Mouse (Mus musculus) ES-Bruce4 (cell line): ENCODE data around the gene Dctn1. TPM values are rescaled to one million over a fixed set of nuclear protein-coding genes. Genes with fewer than 3 reads are reported as not detected.

Experiments used
- H3K27ac ChIP-seq: 2 replicates; pipeline ENCODE4 v1.5.1; 2012; ENCODE audit warnings: low read length, inconsistent platforms; ENCODE audit not compliant: insufficient read depth
- H3K27me3 ChIP-seq: 2 replicates; pipeline ENCODE4 v1.6.1; 2012; ENCODE audit warnings: mild to moderate bottlenecking, low read length, inconsistent platforms; ENCODE audit not compliant: control insufficient read depth, poor library complexity, insufficient read depth, severe bottlenecking
- H3K36me3 ChIP-seq: 2 replicates; pipeline ENCODE4 v1.6.1; 2012; ENCODE audit warnings: inconsistent platforms, mild to moderate bottlenecking, low read length, moderate library complexity; ENCODE audit not compliant: control insufficient read depth, poor library complexity, insufficient read depth, severe bottlenecking
- H3K4me1 ChIP-seq: one replicate; pipeline ENCODE4 v1.8.1; 2011; ENCODE audit warnings: low read length; ENCODE audit not compliant: control insufficient read depth, insufficient read depth
- H3K4me3 ChIP-seq: 2 replicates; pipeline ENCODE4 v1.5.1; 2011; ENCODE audit warnings: low read depth, mild to moderate bottlenecking, low read length
- H3K9ac ChIP-seq: 2 replicates; pipeline ENCODE4 v1.6.1; 2012; ENCODE audit warnings: low read depth, mild to moderate bottlenecking, inconsistent platforms; ENCODE audit not compliant: poor library complexity, severe bottlenecking
- H3K9me3 ChIP-seq: replicated peaks from 2 replicates; pipeline ENCODE4 v1.6.1; 2012; ENCODE audit warnings: mild to moderate bottlenecking, low read length, inconsistent platforms; ENCODE audit not compliant: control insufficient read depth, poor library complexity, insufficient read depth, severe bottlenecking
- CTCF ChIP-seq: IDR thresholded peaks from one replicate; pipeline ENCODE4 v1.8.1; 2011; ENCODE audit warnings: low read depth, low read length
- EP300 ChIP-seq: IDR thresholded peaks from 2 replicates; pipeline ENCODE4 v1.6.1; 2011; ENCODE audit warnings: low read depth, low read length; ENCODE audit not compliant: insufficient read depth
- POLR2A ChIP-seq: IDR thresholded peaks from one replicate; pipeline ENCODE4 v1.8.1; 2011; ENCODE audit warnings: low read length; ENCODE audit not compliant: insufficient read depth
- polyA plus RNA-seq: library from polyadenylated mRNA; stranded (reverse); fragments of >200 nt; gene quantifications from 2 replicates; pipeline ENCODE4 v1.2.4, GENCODE M21; 2011; ENCODE audit warnings: low read depth; ENCODE audit not compliant: missing spikeins, insufficient read depth, insufficient read length

Dctn1 gene
- polyA plus RNA-seq, 1 experiment, result 41.5 TPM

GRCm38 (mm10) chr6:83171063-83171462 lies 5.3 kb downstream of the Dctn1 start:
- Histone ChIP-seq H3K9me3 (no peaks in the 10 kb centered on the region), H3K27me3 (no peaks in the 10 kb centered on the region), H3K36me3 (no peaks in the 10 kb centered on the region), H3K4me1 (peaks cover 5% of the 10 kb centered on the region), H3K4me3 (no peak overlapping the region), H3K9ac (no peak overlapping the region), H3K27ac (no peak overlapping the region)
- TF ChIP-seq EP300 (no peak), POLR2A (no peak), CTCF (no peak)

- H3K9me3 ChIP-seq, result no peaks in the 10 kb centered on the region
- peaks cover 5% of the 10 kb centered on the region for H3K4me1 ChIP-seq
- no peaks in the 10 kb centered on the region for H3K27me3 ChIP-seq
- H3K4me3 ChIP-seq, result no peak overlapping the region
- H3K9ac ChIP-seq, result no peak overlapping the region
- no peaks in the 10 kb centered on the region for H3K36me3 ChIP-seq
- TF ChIP-seq CTCF, result no peak
- no peak for TF ChIP-seq EP300
- TF ChIP-seq POLR2A, result no peak
- H3K27ac ChIP-seq, result no peak overlapping the region
Observed at GRCm38 (mm10) chr6:83172240-83172920, 6.7 kb downstream of the Dctn1 start.

- TF ChIP-seq EP300, result no peak
- no peak for TF ChIP-seq CTCF
- TF ChIP-seq POLR2A, result no peak
- Histone ChIP-seq H3K4me3 (no peak overlapping the region), H3K36me3 (no peaks in the 10 kb centered on the region), H3K4me1 (peaks cover 3% of the 10 kb centered on the region), H3K27me3 (no peaks in the 10 kb centered on the region), H3K27ac (no peak overlapping the region), H3K9me3 (no peaks in the 10 kb centered on the region), H3K9ac (no peak overlapping the region)
Observed at GRCm38 (mm10) chr6:83175996-83176395, 10.3 kb downstream of the Dctn1 start.

GRCm38 (mm10) chr6:83179390-83180117 lies 13.8 kb downstream of the Dctn1 start:
- H3K9ac ChIP-seq, result no peak overlapping the region
- H3K4me1 ChIP-seq, result no peaks in the 10 kb centered on the region
- no peaks in the 10 kb centered on the region for H3K9me3 ChIP-seq
- H3K36me3 ChIP-seq, result 0 out of 2 replicates have a peak, but pooled peaks cover 2% of the 10 kb centered on the region
- H3K27ac ChIP-seq, result no peak overlapping the region
- TF ChIP-seq CTCF (no peak), EP300 (no peak), POLR2A (no peak)
- no peaks in the 10 kb centered on the region for H3K27me3 ChIP-seq
- H3K4me3 ChIP-seq, result no peak overlapping the region

- no peak overlapping the region for H3K27ac ChIP-seq
- 0 out of 2 replicates have a peak, but pooled peaks cover 2% of the 10 kb centered on the region for H3K36me3 ChIP-seq
- H3K9me3 ChIP-seq, result no peaks in the 10 kb centered on the region
- no peak overlapping the region for H3K9ac ChIP-seq
- no peak overlapping the region for H3K4me3 ChIP-seq
- no peak for TF ChIP-seq EP300
- TF ChIP-seq POLR2A, result no peak
- no peak for TF ChIP-seq CTCF
- H3K27me3 ChIP-seq, result no peaks in the 10 kb centered on the region
- H3K4me1 ChIP-seq, result no peaks in the 10 kb centered on the region
Observed at GRCm38 (mm10) chr6:83180605-83181004, 14.9 kb downstream of the Dctn1 start.
